Mouse (Mus musculus) MEL (cell line): ENCODE results near the gene Bach2. TPM values are rescaled to one million over a fixed set of nuclear protein-coding genes. Genes with fewer than 3 reads are reported as not detected.

Experiments used
- DNase-seq: peaks from one replicate; pipeline ENCODE4 v3.0.0; 2011; ENCODE audit warnings: low read depth, low spot score
- H3K27ac ChIP-seq: 2 replicates; pipeline ENCODE4 v1.5.1; 2012; ENCODE audit warnings: low read depth, mild to moderate bottlenecking, control low read depth, low read length, moderate library complexity; ENCODE audit not compliant: control insufficient read depth
- H3K27me3 ChIP-seq, 2 experiments: fragments of 150-350 bp in 1 of 2; sonication (generic) in 1 of 2; 2 replicates each; pipeline ENCODE4 v1.6.1; 2012; ENCODE audit warnings: low read length in 2 of 2, mild to moderate bottlenecking in 2 of 2, improper control_type of control experiment in 1 of 2, moderate library complexity in 1 of 2; ENCODE audit not compliant: insufficient read depth in 2 of 2, control insufficient read depth in 1 of 2
- H3K36me3 ChIP-seq, 2 experiments: 2 replicates each; pipeline ENCODE4 v1.6.1; 2012 to 2014; ENCODE audit warnings: low read length in 2 of 2, improper control_type of control experiment in 1 of 2, inconsistent platforms in 1 of 2, mild to moderate bottlenecking in 1 of 2; ENCODE audit not compliant: insufficient read depth in 2 of 2, control insufficient read depth in 1 of 2
- H3K4me1 ChIP-seq, 2 experiments: fragments of 150-350 bp in 1 of 2; sonication (generic) in 1 of 2; 2 replicates each; pipeline ENCODE4 v1.6.1; 2012; ENCODE audit warnings: low read length in 2 of 2, improper control_type of control experiment in 1 of 2, mild to moderate bottlenecking in 1 of 2; ENCODE audit not compliant: insufficient read depth in 2 of 2, control insufficient read depth in 1 of 2
- H3K4me3 ChIP-seq, 2 experiments: fragments of 150-350 bp in 1 of 2; sonication (generic) in 1 of 2; 2 replicates each; pipeline ENCODE4 v1.5.1; 2012; ENCODE audit warnings: low read depth in 2 of 2, low read length in 2 of 2, mild to moderate bottlenecking in 2 of 2, moderate library complexity in 2 of 2, control low read depth in 1 of 2, improper control_type of control experiment in 1 of 2; ENCODE audit not compliant: control insufficient read depth in 1 of 2, insufficient read depth in 1 of 2
- H3K79me2 ChIP-seq: 2 replicates; pipeline ENCODE4 v1.6.1; 2012; ENCODE audit warnings: mild to moderate bottlenecking, low read length, moderate library complexity; ENCODE audit not compliant: control insufficient read depth, poor library complexity, insufficient read depth
- H3K9ac ChIP-seq: 2 replicates; pipeline ENCODE4 v1.6.1; 2012; ENCODE audit warnings: low read depth, mild to moderate bottlenecking, control low read depth, low read length, moderate library complexity; ENCODE audit not compliant: control insufficient read depth, poor library complexity, severe bottlenecking
- H3K9me3 ChIP-seq: fragments of 150-350 bp; sonication (generic); replicated peaks from 2 replicates; pipeline ENCODE4 v1.6.1; 2012; ENCODE audit warnings: mild to moderate bottlenecking, low read length, improper control_type of control experiment, moderate library complexity; ENCODE audit not compliant: insufficient read depth
- CHD1 ChIP-seq: IDR thresholded peaks from 2 replicates; pipeline ENCODE4 v1.6.1; 2012; ENCODE audit warnings: low read depth, mild to moderate bottlenecking, inconsistent platforms, low read length, improper control_type of control experiment
- CHD2 ChIP-seq: IDR thresholded peaks from 2 replicates; pipeline ENCODE4 v1.6.1; 2011; ENCODE audit warnings: low read length, improper control_type of control experiment
- CTCF ChIP-seq, 3 experiments: IDR thresholded peaks in 2 of 3; conservative IDR thresholded peaks in 1 of 3; 2 replicates each; pipeline ENCODE4 v1.5.1; 2011 to 2012; ENCODE audit warnings: low read length in 3 of 3, low read depth in 2 of 3, mild to moderate bottlenecking in 2 of 3, improper control_type of control experiment in 1 of 3, inconsistent platforms in 1 of 3, mixed read lengths in 1 of 3, moderate library complexity in 1 of 3; ENCODE audit not compliant: control insufficient read depth in 1 of 3, insufficient read depth in 1 of 3, poor library complexity in 1 of 3, severe bottlenecking in 1 of 3
- ELF1 ChIP-seq: IDR thresholded peaks from 2 replicates; pipeline ENCODE4 v1.6.1; 2014; ENCODE audit warnings: low read depth, mild to moderate bottlenecking, inconsistent platforms, low read length, improper control_type of control experiment, moderate library complexity
- GABPA ChIP-seq: IDR thresholded peaks from 2 replicates; pipeline ENCODE4 v1.6.1; 2012; ENCODE audit warnings: low read depth, mild to moderate bottlenecking, inconsistent platforms, low read length, improper control_type of control experiment, moderate library complexity
- GATA1 ChIP-seq: IDR thresholded peaks from 2 replicates; pipeline ENCODE4 v1.6.1; 2011; ENCODE audit warnings: low read depth, low read length, improper control_type of control experiment
- HCFC1 ChIP-seq: IDR thresholded peaks from 2 replicates; pipeline ENCODE4 v1.6.1; 2012; ENCODE audit warnings: low read depth, mild to moderate bottlenecking, inconsistent platforms, low read length, improper control_type of control experiment, moderate library complexity
- JUND ChIP-seq: IDR thresholded peaks from 2 replicates; pipeline ENCODE4 v1.6.1; 2011; ENCODE audit warnings: low read depth, mild to moderate bottlenecking, improper control_type of control experiment, low read length
- MAFK ChIP-seq: IDR thresholded peaks from 2 replicates; pipeline ENCODE4 v1.6.1; 2011; ENCODE audit warnings: low read depth, mild to moderate bottlenecking, low read length, improper control_type of control experiment, borderline replicate concordance
- MAZ ChIP-seq: IDR thresholded peaks from 2 replicates; pipeline ENCODE4 v1.6.1; 2012; ENCODE audit warnings: low read depth, mild to moderate bottlenecking, inconsistent platforms, low read length, improper control_type of control experiment
- NRF1 ChIP-seq: IDR thresholded peaks from 2 replicates; pipeline ENCODE4 v1.6.1; 2014; ENCODE audit warnings: low read depth, mild to moderate bottlenecking, inconsistent platforms, low read length, improper control_type of control experiment, moderate library complexity; ENCODE audit not compliant: poor library complexity, insufficient read depth, severe bottlenecking
- POLR2A ChIP-seq, 2 experiments: IDR thresholded peaks; 2 replicates each; pipeline ENCODE4 v1.6.1; 2011 to 2012; ENCODE audit warnings: low read length in 2 of 2, mild to moderate bottlenecking in 2 of 2, control low read depth in 1 of 2, improper control_type of control experiment in 1 of 2, low read depth in 1 of 2, moderate library complexity in 1 of 2; ENCODE audit not compliant: control insufficient read depth in 1 of 2, insufficient read depth in 1 of 2, poor library complexity in 1 of 2
- POLR2AphosphoS5 ChIP-seq: IDR thresholded peaks from 2 replicates; pipeline ENCODE4 v1.6.1; 2012; ENCODE audit warnings: low read depth, borderline replicate concordance, mild to moderate bottlenecking, inconsistent platforms, low read length, moderate library complexity, mixed read lengths
- RCOR1 ChIP-seq: IDR thresholded peaks from 2 replicates; pipeline ENCODE4 v1.6.1; 2012; ENCODE audit warnings: low read depth, mild to moderate bottlenecking, inconsistent platforms, low read length, improper control_type of control experiment
- SIN3A ChIP-seq: IDR thresholded peaks from 2 replicates; pipeline ENCODE4 v1.6.1; 2012; ENCODE audit warnings: low read length, improper control_type of control experiment, inconsistent platforms
- TBP ChIP-seq: IDR thresholded peaks from 2 replicates; pipeline ENCODE4 v1.8.0; 2011; ENCODE audit warnings: low read depth, low read length, improper control_type of control experiment
- TCF12 ChIP-seq: IDR thresholded peaks from 2 replicates; pipeline ENCODE4 v1.6.1; 2014; ENCODE audit warnings: low read depth, mild to moderate bottlenecking, inconsistent platforms, low read length, improper control_type of control experiment, moderate library complexity
- UBTF ChIP-seq: IDR thresholded peaks from 2 replicates; pipeline ENCODE4 v1.6.1; 2012; ENCODE audit warnings: low read depth, mild to moderate bottlenecking, inconsistent platforms, low read length, improper control_type of control experiment, moderate library complexity, borderline replicate concordance; ENCODE audit not compliant: insufficient read depth
- ZC3H11A ChIP-seq: IDR thresholded peaks from 2 replicates; pipeline ENCODE4 v1.6.1; 2012; ENCODE audit warnings: low read depth, mild to moderate bottlenecking, inconsistent platforms, low read length, improper control_type of control experiment
- polyA plus RNA-seq, 2 experiments: library from polyadenylated mRNA; stranded (reverse) in 1 of 2; unstranded in 1 of 2; fragments of >175 nt in 1 of 2; fragments of >200 nt in 1 of 2; gene quantifications; 2 replicates each; pipeline versions ENCODE4 v1.2.1 to v1.2.4; 2012; ENCODE audit warnings: low replicate concordance in 2 of 2, low read depth in 1 of 2; ENCODE audit not compliant: insufficient read length in 2 of 2, insufficient read depth in 1 of 2, missing spikeins in 1 of 2
- total RNA-seq: library from RNA; depleted of rRNA; stranded (reverse); fragments of 300-350 nt; gene quantifications from 2 replicates; pipeline ENCODE4 v1.2.3, GENCODE M21; 2012

Gene Bach2
- total and polyA plus RNA-seq, 3 experiments = 0.04 TPM; not detected in 2

DNA sequence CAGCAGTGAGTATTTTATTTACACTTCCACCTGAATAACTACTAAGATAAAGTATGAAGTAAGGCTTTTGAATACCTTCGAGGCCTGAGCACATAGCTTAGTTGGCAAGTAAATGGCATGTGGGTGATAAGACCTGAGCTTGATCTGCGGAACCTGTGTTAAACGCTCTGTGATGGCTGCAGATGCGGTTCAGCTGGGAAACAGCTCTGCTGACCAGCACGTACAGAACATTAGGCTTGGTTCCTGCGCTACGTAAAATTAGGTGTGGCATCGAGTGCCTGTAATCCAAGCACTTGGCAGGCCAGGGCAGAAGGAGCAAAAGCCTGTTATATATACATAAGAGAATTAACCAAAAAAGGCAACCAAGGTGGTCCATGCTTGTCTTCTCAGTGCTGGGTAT, 252.6 kb downstream of the Bach2 start:
- Histone ChIP-seq H3K4me1 (no peaks in the 10 kb centered on the region), H3K79me2 (no peaks in the 10 kb centered on the region), H3K36me3 (no peaks in the 10 kb centered on the region), H3K9ac (no peak overlapping the region), H3K27ac (no peak overlapping the region), H3K4me3 (no peak overlapping the region), H3K27me3 (no peaks in the 10 kb centered on the region; a peak in 3 of 4 replicates), H3K9me3 (no peaks in the 10 kb centered on the region)
- no peak for DNase-seq
- TF ChIP-seq MAFK (no peak), GATA1 (no peak), NRF1 (no peak), SIN3A (no peak), ZC3H11A (no peak), UBTF (no peak), JUND (no peak), CHD2 (no peak), POLR2AphosphoS5 (no peak), TCF12 (no peak), TBP (no peak), RCOR1 (no peak), GABPA (no peak), HCFC1 (no peak), CHD1 (no peak), CTCF (IDR thresholded peaks at IDR 0.05 in 2 of 3, conservative IDR thresholded peaks at IDR 0.05 in 1 of 3; ENCODE audit: control insufficient read depth in 1 of 3, insufficient read depth in 1 of 3, low read depth in 2 of 3, low read length in 3 of 3, poor library complexity in 1 of 3, severe bottlenecking in 1 of 3) (no peak), MAZ (no peak)

DNA sequence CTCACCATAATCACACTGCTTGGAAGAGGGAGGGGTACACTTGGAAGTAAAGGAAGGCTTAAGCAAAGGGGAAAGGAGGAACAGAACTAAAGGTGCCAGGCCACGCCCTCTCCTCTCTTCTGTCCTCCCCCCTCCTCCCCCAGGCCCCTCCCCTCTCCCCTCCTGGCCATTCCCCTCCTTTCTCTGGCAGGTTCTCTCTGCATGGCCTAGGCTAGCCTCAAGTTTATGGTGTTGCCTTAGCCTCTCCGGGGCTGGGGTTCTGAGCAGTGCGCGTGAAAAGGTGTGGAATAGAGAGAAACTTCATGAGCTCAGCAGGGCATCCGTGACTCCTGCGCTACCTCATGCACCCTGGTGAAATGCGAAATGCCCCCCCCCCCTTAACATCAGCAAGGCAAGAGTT, 254.2 kb downstream of the Bach2 start:
- no peak overlapping the region for H3K9ac ChIP-seq
- no peaks in the 10 kb centered on the region for H3K36me3 ChIP-seq
- no peak overlapping the region for H3K4me3 ChIP-seq
- peak; percentile 6 for DNase-seq
- no peaks in the 10 kb centered on the region for H3K4me1 ChIP-seq
- H3K27me3 ChIP-seq = no peaks in the 10 kb centered on the region; a peak in 2 of 4 replicates
- H3K9me3 ChIP-seq = no peaks in the 10 kb centered on the region
- no peak for TF ChIP-seq POLR2A (IDR thresholded peaks at IDR 0.05; ENCODE audit: control insufficient read depth in 1 of 2, insufficient read depth in 1 of 2, low read depth in 1 of 2, low read length in 2 of 2, poor library complexity in 1 of 2)
- TF ChIP-seq ZC3H11A = no peak
- no peak for TF ChIP-seq TBP
- TF ChIP-seq ELF1 = no peak
- no peaks in the 10 kb centered on the region for H3K79me2 ChIP-seq
- H3K27ac ChIP-seq = no peak overlapping the region
